Mouse (Mus musculus) adrenal gland, postnatal 10 days (tissue): ENCODE data around the gene 6030468B19Rik. TPM values are rescaled to one million over a fixed set of nuclear protein-coding genes. Genes with fewer than 3 reads are reported as not detected.

Source experiments
- total RNA-seq, 2 experiments: library from RNA; stranded (reverse); gene quantifications; 2 replicates each; pipeline ENCODE4 v1.2.3; 2021

Gene 6030468B19Rik
- total RNA-seq, 2 experiments from 2014 or later: 0.42 to 0.45 TPM

Other genes with a start within 250 kb of the 6030468B19Rik start
- gene Tnrc6c, start 143.4 kb upstream of the 6030468B19Rik start, total RNA-seq: 10 to 100 TPM; 20.3 to 23.7 TPM
- gene Tmc8, start 15.6 kb upstream of the 6030468B19Rik start, total RNA-seq: 1 to 10 TPM; 4.8 to 8.3 TPM
- gene Tmc6, start 15.5 kb upstream of the 6030468B19Rik start, total RNA-seq: 10 to 100 TPM; 35.5 to 53.2 TPM
- under 1 TPM; 0.57 to 0.58 TPM for gene Gm20708, start 12.0 kb downstream of the 6030468B19Rik start, total RNA-seq
- 10 to 100 TPM; 60.2 to 69.5 TPM for gene Syngr2, start 12.0 kb downstream of the 6030468B19Rik start, total RNA-seq
- 10 to 100 TPM; 14.1 to 17.7 TPM for gene Afmid, start 28.3 kb downstream of the 6030468B19Rik start, total RNA-seq
- gene Tk1, start 28.4 kb downstream of the 6030468B19Rik start, total RNA-seq: 10 to 100 TPM; 39.7 to 47.3 TPM
- gene Birc5, start 51.6 kb downstream of the 6030468B19Rik start, total RNA-seq: 10 to 100 TPM; 23.3 to 28.0 TPM
- not detected for gene Tmem235, start 63.1 kb downstream of the 6030468B19Rik start, total RNA-seq
- gene Tha1, start 75.8 kb downstream of the 6030468B19Rik start, total RNA-seq: 10 to 100 TPM in 1 of 2 experiments, 1 to 10 TPM in 1; 9.5 to 17.3 TPM
- gene Socs3, start 172.4 kb downstream of the 6030468B19Rik start, total RNA-seq: 1 to 10 TPM; 5.0 to 9.0 TPM
- 10 to 100 TPM; 30.9 to 31.0 TPM for gene Pgs1, start 188.6 kb downstream of the 6030468B19Rik start, total RNA-seq